Mouse (Mus musculus): ENCODE results near the gene Lrp8. TPM values are rescaled to one million over a fixed set of nuclear protein-coding genes. Genes with fewer than 3 reads are reported as not detected.

Lrp8 gene
- polyA plus RNA-seq, 1 experiment from 2014 or later: 0.82 TPM

DNA sequence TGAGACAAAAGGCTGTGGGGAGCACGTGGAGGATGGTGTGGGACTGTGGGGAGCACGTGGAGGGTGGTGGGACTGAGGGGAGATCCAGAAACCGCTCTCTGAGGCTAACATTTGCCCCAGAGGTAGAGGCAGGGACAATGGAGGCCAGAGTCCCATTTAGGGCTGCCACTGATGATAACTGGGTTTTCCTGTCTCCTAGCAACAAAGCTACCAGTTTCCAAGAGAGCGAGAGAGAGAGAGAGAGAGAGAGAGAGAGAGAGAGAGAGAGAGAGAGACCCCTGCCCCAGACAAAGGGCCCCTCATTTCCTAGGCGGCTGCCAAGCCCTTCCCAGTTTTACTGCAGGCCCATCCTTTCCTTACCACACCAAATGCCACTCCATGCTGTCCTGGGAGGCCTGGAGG, 33.4 kb downstream of the Lrp8 start:
- no peak for TF ChIP-seq CTCF (IDR thresholded peaks at IDR 0.05; ENCODE audit: low read depth)
- ATAC-seq (replicated peaks; ENCODE audit: low FRiP score, low read depth) (no peak), DNase-seq (ENCODE audit: low spot score) (no peak)
- H3K4me1 ChIP-seq (replicated peaks; ENCODE audit: insufficient read depth, low read length): no peaks in the 10 kb centered on the region
- H3K4me3 ChIP-seq (replicated peaks; ENCODE audit: low read depth, low read length): no peak overlapping the region
- H3K9me3 ChIP-seq (replicated peaks; ENCODE audit: low read length): no peaks in the 10 kb centered on the region
- no peak overlapping the region for H3K27ac ChIP-seq
- H3K27me3 ChIP-seq (ENCODE audit: insufficient read depth, low read length): no peaks in the 10 kb centered on the region
- H3K4me2 ChIP-seq (ENCODE audit: low read length): no peak overlapping the region
- 61% methylated on average over 5 of the region's 5 CpGs for WGBS
- no peaks in the 10 kb centered on the region for H3K36me3 ChIP-seq (ENCODE audit: insufficient read depth, low read length)
- H3K9ac ChIP-seq (ENCODE audit: low read depth, low read length): no peak overlapping the region

DNA sequence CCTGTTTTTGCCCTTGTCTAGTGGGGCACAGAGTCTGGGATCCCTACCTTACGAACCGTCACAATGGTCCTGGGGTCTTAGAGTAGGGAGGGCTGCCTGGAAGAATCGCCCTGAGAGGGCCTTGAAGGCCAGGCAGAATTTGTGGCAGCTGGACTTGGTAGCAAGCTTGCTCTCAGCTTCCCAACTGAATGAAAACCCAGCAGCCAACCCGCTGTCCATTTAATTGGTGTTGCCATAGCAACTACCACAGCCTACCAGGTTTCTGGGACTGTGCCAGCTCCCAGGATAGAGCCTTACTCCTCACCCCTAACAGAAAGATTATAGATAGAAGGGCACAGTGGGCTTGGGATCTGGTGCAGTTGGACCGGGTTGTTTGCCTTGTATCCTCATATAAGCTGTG, 34.7 kb downstream of the Lrp8 start:
- Histone ChIP-seq H3K9ac (ENCODE audit: low read depth, low read length) (no peak overlapping the region), H3K27ac (no peak overlapping the region), H3K4me3 (replicated peaks; ENCODE audit: low read depth, low read length) (no peak overlapping the region), H3K4me1 (replicated peaks; ENCODE audit: insufficient read depth, low read length) (no peaks in the 10 kb centered on the region), H3K27me3 (ENCODE audit: insufficient read depth, low read length) (no peaks in the 10 kb centered on the region), H3K9me3 (replicated peaks; ENCODE audit: low read length) (no peaks in the 10 kb centered on the region), H3K4me2 (ENCODE audit: low read length) (no peak overlapping the region), H3K36me3 (ENCODE audit: insufficient read depth, low read length) (no peaks in the 10 kb centered on the region)
- ATAC-seq (replicated peaks; ENCODE audit: low FRiP score, low read depth) (0 out of 2 replicates have a peak, but pooled peaks have one; percentile 48), DNase-seq (ENCODE audit: low spot score) (peak; percentile 52)
- TF ChIP-seq CTCF (IDR thresholded peaks at IDR 0.05; ENCODE audit: low read depth): no peak
- 62% methylated on average over 5 of the region's 5 CpGs for WGBS

DNA sequence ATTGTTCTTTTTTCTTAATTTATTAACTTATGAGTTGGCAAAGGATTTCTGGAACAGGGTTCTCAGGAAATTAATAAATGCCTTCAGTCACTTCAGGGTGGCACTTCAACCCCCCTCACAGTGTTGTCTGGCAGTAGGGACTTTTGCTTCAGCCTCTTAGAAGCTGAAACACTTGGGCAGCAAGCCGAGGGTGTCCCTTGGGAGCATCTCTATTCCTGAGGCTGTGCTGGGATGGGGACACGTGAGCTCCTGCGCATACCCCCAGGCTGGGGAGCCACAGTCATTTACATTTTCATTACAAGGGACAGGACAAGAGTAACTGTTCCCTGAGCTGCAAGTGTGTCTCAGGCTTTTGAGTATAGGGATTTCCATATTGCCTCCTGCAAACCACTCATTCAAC, 35.8 kb downstream of the Lrp8 start:
- H3K4me1 ChIP-seq (replicated peaks; ENCODE audit: insufficient read depth, low read length): no peaks in the 10 kb centered on the region
- H3K27me3 ChIP-seq (ENCODE audit: insufficient read depth, low read length): no peaks in the 10 kb centered on the region
- H3K4me2 ChIP-seq (ENCODE audit: low read length): no peak overlapping the region
- TF ChIP-seq CTCF (IDR thresholded peaks at IDR 0.05; ENCODE audit: low read depth): no peak
- no peaks in the 10 kb centered on the region for H3K9me3 ChIP-seq (replicated peaks; ENCODE audit: low read length)
- no peak for ATAC-seq (replicated peaks; ENCODE audit: low FRiP score, low read depth)
- H3K9ac ChIP-seq (ENCODE audit: low read depth, low read length): no peak overlapping the region
- H3K4me3 ChIP-seq (replicated peaks; ENCODE audit: low read depth, low read length): no peak overlapping the region
- WGBS: 83% methylated on average over 3 of the region's 3 CpGs
- no peak for DNase-seq (ENCODE audit: low spot score)
- H3K36me3 ChIP-seq (ENCODE audit: insufficient read depth, low read length): no peaks in the 10 kb centered on the region
- no peak overlapping the region for H3K27ac ChIP-seq

DNA sequence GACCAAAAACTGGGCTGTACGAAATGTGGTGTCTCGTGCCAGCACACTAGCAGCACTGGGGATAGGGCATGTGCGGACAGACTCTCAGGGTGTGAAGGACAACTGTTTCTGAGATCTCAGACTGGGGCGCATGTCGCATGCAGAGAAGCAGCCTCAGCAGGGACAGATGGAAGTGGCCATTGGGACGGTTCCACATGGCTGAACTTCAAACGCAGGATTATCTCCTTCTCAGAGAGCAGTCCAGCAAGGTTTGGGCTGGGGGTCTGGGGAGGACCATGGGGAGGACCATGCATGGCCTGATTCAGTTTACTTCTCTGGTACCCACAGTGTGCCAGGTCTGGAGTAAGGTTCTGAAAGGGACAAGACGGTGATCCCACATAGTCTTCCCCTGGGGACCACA, 41.6 kb downstream of the Lrp8 start:
- H3K9me3 ChIP-seq (replicated peaks; ENCODE audit: low read length): no peaks in the 10 kb centered on the region
- H3K9ac ChIP-seq (ENCODE audit: low read depth, low read length): no peak overlapping the region
- TF ChIP-seq CTCF (IDR thresholded peaks at IDR 0.05; ENCODE audit: low read depth): no peak
- H3K27me3 ChIP-seq (ENCODE audit: insufficient read depth, low read length): no peaks in the 10 kb centered on the region
- H3K4me3 ChIP-seq (replicated peaks; ENCODE audit: low read depth, low read length): no peak overlapping the region
- H3K4me1 ChIP-seq (replicated peaks; ENCODE audit: insufficient read depth, low read length): no peaks in the 10 kb centered on the region
- WGBS: 78% methylated on average over 8 of the region's 8 CpGs
- no peak overlapping the region for H3K4me2 ChIP-seq (ENCODE audit: low read length)
- no peaks in the 10 kb centered on the region for H3K36me3 ChIP-seq (ENCODE audit: insufficient read depth, low read length)
- H3K27ac ChIP-seq: no peak overlapping the region
- DNase-seq (ENCODE audit: low spot score) (no peak), ATAC-seq (replicated peaks; ENCODE audit: low FRiP score, low read depth) (no peak)

DNA sequence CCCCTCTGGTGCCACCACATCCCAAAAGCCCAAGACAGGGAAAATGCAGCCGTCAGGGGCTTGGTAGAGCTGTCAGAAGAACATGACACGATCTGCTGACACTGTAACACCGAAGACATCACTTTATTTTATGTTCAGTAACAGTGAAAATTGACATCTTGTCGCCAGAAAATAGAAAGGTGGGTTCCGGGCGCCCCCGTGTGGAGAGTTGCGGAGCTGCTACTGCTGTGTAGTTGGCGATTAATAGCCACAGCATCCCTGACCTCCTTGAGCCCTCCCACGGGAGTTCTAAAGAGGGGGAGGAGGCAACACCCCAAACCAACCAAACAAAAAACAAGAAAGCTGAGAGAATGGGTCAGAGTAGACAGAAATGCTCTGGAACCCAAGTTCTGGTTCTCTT, 42.9 kb downstream of the Lrp8 start:
- Histone ChIP-seq H3K27ac (no peak overlapping the region), H3K27me3 (ENCODE audit: insufficient read depth, low read length) (no peaks in the 10 kb centered on the region), H3K9me3 (replicated peaks; ENCODE audit: low read length) (no peaks in the 10 kb centered on the region), H3K4me1 (replicated peaks; ENCODE audit: insufficient read depth, low read length) (no peaks in the 10 kb centered on the region), H3K36me3 (ENCODE audit: insufficient read depth, low read length) (no peaks in the 10 kb centered on the region), H3K4me3 (replicated peaks; ENCODE audit: low read depth, low read length) (no peak overlapping the region), H3K4me2 (ENCODE audit: low read length) (no peak overlapping the region), H3K9ac (ENCODE audit: low read depth, low read length) (no peak overlapping the region)
- WGBS: 2% methylated on average over 10 of the region's 10 CpGs
- peak; percentile 92 for TF ChIP-seq CTCF (IDR thresholded peaks at IDR 0.05; ENCODE audit: low read depth)
- ATAC-seq (replicated peaks; ENCODE audit: low FRiP score, low read depth): no peak
- DNase-seq (ENCODE audit: low spot score): peak; percentile 81

DNA sequence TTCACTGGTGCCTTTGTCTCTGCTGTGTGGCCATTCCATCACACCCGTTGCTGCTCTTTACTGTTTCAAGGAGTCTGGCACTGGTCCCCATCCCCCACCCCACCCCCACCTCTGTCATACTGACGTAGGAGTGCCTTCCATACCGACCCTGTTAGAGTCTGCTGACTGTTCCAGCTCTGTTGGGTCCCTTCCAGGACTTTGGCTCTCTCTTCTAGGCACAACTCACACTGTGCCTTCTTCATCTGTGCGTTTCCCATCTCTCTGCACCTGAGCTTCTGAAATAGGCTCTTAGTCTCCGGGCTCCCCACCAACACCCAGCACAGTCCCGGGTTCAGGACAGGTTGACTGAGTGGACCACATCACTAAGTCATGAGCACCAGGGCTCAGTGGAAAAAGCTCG, 44.7 kb downstream of the Lrp8 start:
- DNase-seq (ENCODE audit: low spot score): no peak
- Histone ChIP-seq H3K27ac (no peak overlapping the region), H3K4me3 (replicated peaks; ENCODE audit: low read depth, low read length) (no peak overlapping the region), H3K4me2 (ENCODE audit: low read length) (no peak overlapping the region), H3K27me3 (ENCODE audit: insufficient read depth, low read length) (no peaks in the 10 kb centered on the region), H3K9me3 (replicated peaks; ENCODE audit: low read length) (no peaks in the 10 kb centered on the region), H3K36me3 (ENCODE audit: insufficient read depth, low read length) (no peaks in the 10 kb centered on the region), H3K4me1 (replicated peaks; ENCODE audit: insufficient read depth, low read length) (no peaks in the 10 kb centered on the region), H3K9ac (ENCODE audit: low read depth, low read length) (no peak overlapping the region)
- no peak for ATAC-seq (replicated peaks; ENCODE audit: low FRiP score, low read depth)
- TF ChIP-seq CTCF (IDR thresholded peaks at IDR 0.05; ENCODE audit: low read depth): no peak
- 67% methylated on average over 7 of the region's 7 CpGs for WGBS

DNA sequence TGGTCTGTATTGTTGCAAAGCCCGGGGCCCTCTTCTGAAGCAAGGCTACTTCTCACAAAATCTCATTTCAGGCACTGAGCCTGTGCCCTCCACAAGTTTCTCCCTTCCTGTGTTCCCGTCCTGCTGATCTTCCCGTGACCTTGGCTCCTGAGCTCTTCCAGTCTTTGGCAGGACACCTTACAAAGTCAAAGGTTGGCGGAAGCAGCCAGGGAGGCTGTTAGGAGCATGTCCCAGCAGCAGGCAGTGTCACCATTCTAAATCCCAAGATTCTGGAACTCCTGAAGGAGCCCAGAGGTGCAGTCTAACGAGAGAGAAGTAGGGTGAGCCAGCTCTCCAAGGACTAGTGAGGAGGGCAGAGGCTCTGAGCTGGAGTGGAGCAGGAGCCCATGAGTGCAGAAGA, 46.5 kb downstream of the Lrp8 start:
- ATAC-seq (replicated peaks; ENCODE audit: low FRiP score, low read depth) (no peak), DNase-seq (ENCODE audit: low spot score) (no peak)
- Histone ChIP-seq H3K9me3 (replicated peaks; ENCODE audit: low read length) (no peaks in the 10 kb centered on the region), H3K4me3 (replicated peaks; ENCODE audit: low read depth, low read length) (no peak overlapping the region), H3K27me3 (ENCODE audit: insufficient read depth, low read length) (no peaks in the 10 kb centered on the region), H3K27ac (no peak overlapping the region), H3K9ac (ENCODE audit: low read depth, low read length) (no peak overlapping the region), H3K36me3 (ENCODE audit: insufficient read depth, low read length) (no peaks in the 10 kb centered on the region), H3K4me1 (replicated peaks; ENCODE audit: insufficient read depth, low read length) (no peaks in the 10 kb centered on the region), H3K4me2 (ENCODE audit: low read length) (no peak overlapping the region)
- TF ChIP-seq CTCF (IDR thresholded peaks at IDR 0.05; ENCODE audit: low read depth): no peak
- WGBS: 76% methylated on average over 5 of the region's 5 CpGs
